Mouse (Mus musculus) CD4-positive, CD25-positive, alpha-beta regulatory T cell, adult 4 months (primary cell): ENCODE results near the gene Axl. TPM values are rescaled to one million over a fixed set of nuclear protein-coding genes. Genes with fewer than 3 reads are reported as not detected.
"Not testable (repeated sequence)": the region's sequence is repeated elsewhere in the genome, so short reads cannot be mapped to it uniquely, and the experiment has no call there.

Experiments used
- ATAC-seq: one replicate; pipeline ENCODE4 v1.8.0; 2017
- polyA plus RNA-seq, 2 experiments: library from polyadenylated mRNA; unstranded; fragments of 100-300 nt; shearing (Covaris generic); gene quantifications; one replicate each; pipeline ENCODE4 v1.2.1; 2017

Gene Axl
- polyA plus RNA-seq, 2 experiments from 2014 or later, result 17.8 to 34.4 TPM

- no peak for ATAC-seq
Observed at GRCm38 (mm10) chr7:25753643-25754438, 34.7 kb downstream of the Axl start.

- no peak for ATAC-seq
Observed at GRCm38 (mm10) chr7:25753076-25753475, 35.4 kb downstream of the Axl start.

GRCm38 (mm10) chr7:25746844-25747243, 41.7 kb downstream of the Axl start:
- ATAC-seq, result no peak

GRCm38 (mm10) chr7:25738277-25738676, 50.2 kb downstream of the Axl start:
- no peak for ATAC-seq

GRCm38 (mm10) chr7:25736920-25737319, 51.6 kb downstream of the Axl start:
- no peak for ATAC-seq

GRCm38 (mm10) chr7:25734991-25735390, 53.5 kb downstream of the Axl start:
- ATAC-seq, result no peak

GRCm38 (mm10) chr7:25731294-25732055, 57.0 kb downstream of the Axl start:
- ATAC-seq, result no peak

GRCm38 (mm10) chr7:25729862-25730261, 58.6 kb downstream of the Axl start:
- ATAC-seq, result no peak

GRCm38 (mm10) chr7:25729396-25729795, 59.1 kb downstream of the Axl start:
- ATAC-seq, result no peak

- no peak for ATAC-seq
Observed at GRCm38 (mm10) chr7:25727800-25728199, 60.7 kb downstream of the Axl start.

GRCm38 (mm10) chr7:25725886-25726285, 62.6 kb downstream of the Axl start:
- no peak for ATAC-seq

GRCm38 (mm10) chr7:25721776-25722175, 66.7 kb downstream of the Axl start:
- not testable (repeated sequence) for ATAC-seq

- no peak for ATAC-seq
Observed at GRCm38 (mm10) chr7:25720760-25721159, 67.7 kb downstream of the Axl start.

- no peak for ATAC-seq
Observed at GRCm38 (mm10) chr7:25719761-25720610, 68.5 kb downstream of the Axl start.

GRCm38 (mm10) chr7:25718788-25719417, 69.6 kb downstream of the Axl start, which contains the start of gene Ccdc97:
Ccdc97 (minus strand) TSS chr7:25719088.
- ATAC-seq, result peak; percentile 94

GRCm38 (mm10) chr7:25717478-25717877, 71.0 kb downstream of the Axl start:
- no peak for ATAC-seq

- no peak for ATAC-seq
Observed at GRCm38 (mm10) chr7:25715731-25716271, 72.7 kb downstream of the Axl start.

- no peak for ATAC-seq
Observed at GRCm38 (mm10) chr7:25714581-25714980, 73.9 kb downstream of the Axl start.

GRCm38 (mm10) chr7:25712801-25713200, 75.7 kb downstream of the Axl start:
- ATAC-seq, result no peak

- no peak for ATAC-seq
Observed at GRCm38 (mm10) chr7:25711731-25712197, 76.7 kb downstream of the Axl start.

GRCm38 (mm10) chr7:25711165-25711564, 77.3 kb downstream of the Axl start:
- no peak for ATAC-seq
